Comparison of ENCODE assay signal across 20 mouse cellular contexts in the genomic region with DNA sequence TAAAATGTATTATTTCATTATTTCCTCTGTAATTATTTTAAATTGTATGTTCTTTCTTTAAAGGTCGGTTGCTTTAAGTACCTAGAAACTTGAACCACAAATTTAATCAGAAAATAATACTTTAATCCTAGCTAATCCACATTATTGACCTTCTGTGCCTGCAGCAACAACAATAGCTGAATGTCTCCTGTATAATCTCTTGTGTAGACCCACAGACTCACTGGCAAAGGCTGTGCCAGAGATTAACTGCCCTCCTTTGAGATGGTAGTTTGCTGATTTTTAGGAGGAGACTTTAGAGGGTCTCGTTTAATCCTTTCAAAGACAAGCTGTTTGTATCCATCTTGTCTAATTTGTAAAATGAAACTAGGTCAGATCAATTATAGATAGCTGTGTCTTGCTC.
DNase-seq lines count a peak whose midpoint lies in the region; ATAC-seq lines count a peak whose summit lies in the region.
"Had no signal": no experiment of that assay in that cellular context is flagged by ENCODE, and none has a peak within 500 bp of the region (broad histone marks: within the 10 kb centered on the region; RNA-seq: fewer than 3 reads in every experiment).

No protein-coding gene starts in this region.

- peaks cover 12% of the 10 kb centered on the region for H3K4me1 ChIP-seq in midbrain, embryonic 12.5 days
- peaks cover 13% of the 10 kb centered on the region for H3K4me1 ChIP-seq in midbrain, embryonic 10.5 days
- peaks cover 6% of the 10 kb centered on the region for H3K4me1 ChIP-seq in midbrain, embryonic 14.5 days (ENCODE audit: control insufficient read depth, insufficient read depth, low read length)

- ATAC-seq in midbrain, embryonic 12.5 days (ENCODE audit: low FRiP score, low read depth), result 0 out of 2 replicates have a peak, but pooled peaks have one; percentile 32
- ATAC-seq in midbrain, embryonic 14.5 days (ENCODE audit: low FRiP score, low TSS enrichment), result no peak
- ATAC-seq: CD4-positive, CD25-positive, alpha-beta regulatory T cell, adult 4 months; forebrain, embryonic 13.5 days had no signal

- no peak overlapping the region for H3K9ac ChIP-seq in midbrain, embryonic 12.5 days (replicated peaks)
- no peak overlapping the region for H3K9ac ChIP-seq in midbrain, embryonic 14.5 days (replicated peaks; ENCODE audit: low read length)
- H3K9ac ChIP-seq: forebrain, embryonic 13.5 days; hindbrain, embryonic 12.5 days; hindbrain, embryonic 15.5 days had no signal

- H3K4me3 ChIP-seq in midbrain, embryonic 12.5 days, result no peak overlapping the region
- H3K4me3 ChIP-seq in midbrain, embryonic 10.5 days, result no peak overlapping the region
- no peak overlapping the region for H3K4me3 ChIP-seq in midbrain, embryonic 14.5 days (replicated peaks; ENCODE audit: low read depth, low read length)
- H3K4me3 ChIP-seq: forebrain, embryonic 10.5 days; forebrain, embryonic 13.5 days; hindbrain, embryonic 12.5 days; hindbrain, embryonic 15.5 days had no signal

- H3K4me2 ChIP-seq in midbrain, embryonic 12.5 days (replicated peaks), result no peak overlapping the region
- H3K4me2 ChIP-seq in midbrain, embryonic 14.5 days (ENCODE audit: low read length), result no peak overlapping the region
- H3K4me2 ChIP-seq: forebrain, embryonic 13.5 days; heart, embryonic 11.5 days; hindbrain, embryonic 12.5 days; hindbrain, embryonic 15.5 days had no signal

- H3K9me3 ChIP-seq in midbrain, embryonic 12.5 days, result no peaks in the 10 kb centered on the region
- no peaks in the 10 kb centered on the region for H3K9me3 ChIP-seq in midbrain, embryonic 10.5 days (replicated peaks)
- H3K9me3 ChIP-seq in midbrain, embryonic 14.5 days (ENCODE audit: control insufficient read depth, low read length), result no peaks in the 10 kb centered on the region
- H3K9me3 ChIP-seq: forebrain, embryonic 10.5 days; forebrain, embryonic 13.5 days; hindbrain, embryonic 12.5 days; hindbrain, embryonic 15.5 days had no signal

- H3K27ac ChIP-seq in midbrain, embryonic 12.5 days (replicated peaks), result no peak overlapping the region
- H3K27ac ChIP-seq in midbrain, embryonic 10.5 days (replicated peaks), result no peak overlapping the region
- no peak overlapping the region for H3K27ac ChIP-seq in midbrain, embryonic 14.5 days (replicated peaks; ENCODE audit: low read depth, low read length)
- H3K27ac ChIP-seq: forebrain, embryonic 10.5 days; forebrain, embryonic 13.5 days; hindbrain, embryonic 12.5 days; hindbrain, embryonic 15.5 days had no signal

- WGBS in midbrain, embryonic 12.5 days, result 18% methylated on average over 2 of the region's 2 CpGs
- 30% methylated on average over 2 of the region's 2 CpGs for WGBS in midbrain, embryonic 10.5 days
- WGBS in midbrain, embryonic 14.5 days, result 8% methylated on average over 2 of the region's 2 CpGs

- DNase-seq in midbrain, embryonic 10.5 days (ENCODE audit: low spot score), result no peak
- peak; percentile 47 for DNase-seq in midbrain, embryonic 14.5 days
- peak; percentile 63 for DNase-seq in retina, adult 2 months (ENCODE audit: low read depth, low spot score)
- DNase-seq in retina, postnatal 7 days (ENCODE audit: low read depth, low spot score), result peak; percentile 35
- DNase-seq in right cerebral cortex, postnatal 25 days, result no peak
- no peak for DNase-seq in gastrocnemius, postnatal 10 days
- DNase-seq: adrenal gland, adult 2 months; adrenal gland, postnatal 14 days; cerebellum, adult 11-12 months; cerebellum, adult 8-10 months; cerebellum, postnatal 10 days; cerebellum, postnatal 36 days; gastrocnemius, postnatal 14 days had no signal

- H3K36me3 ChIP-seq in midbrain, embryonic 12.5 days, result no peaks in the 10 kb centered on the region
- no peaks in the 10 kb centered on the region for H3K36me3 ChIP-seq in midbrain, embryonic 10.5 days
- no peaks in the 10 kb centered on the region for H3K36me3 ChIP-seq in midbrain, embryonic 14.5 days (ENCODE audit: control insufficient read depth, insufficient read depth, low read length)
- H3K36me3 ChIP-seq: forebrain, embryonic 10.5 days; hindbrain, embryonic 12.5 days; hindbrain, embryonic 15.5 days had no signal

- no peaks in the 10 kb centered on the region for H3K27me3 ChIP-seq in midbrain, embryonic 12.5 days
- no peaks in the 10 kb centered on the region; the same call in 1 of the 2 replicates for H3K27me3 ChIP-seq in midbrain, embryonic 10.5 days (ENCODE audit: low read depth, poor library complexity, severe bottlenecking)
- no peaks in the 10 kb centered on the region for H3K27me3 ChIP-seq in midbrain, embryonic 14.5 days (ENCODE audit: control insufficient read depth, insufficient read depth, low read length)
- H3K27me3 ChIP-seq: hindbrain, embryonic 12.5 days; hindbrain, embryonic 15.5 days had no signal

Comparison
In these comparisons a context has a peak if more than half of its experiments do, and no peak if none do; other contexts are left out.
1. DNase-seq: peak in midbrain, embryonic 14.5 days (single experiment), retina, adult 2 months (single experiment) and retina, postnatal 7 days (single experiment); none in midbrain, embryonic 10.5 days (single experiment), right cerebral cortex, postnatal 25 days (single experiment) and gastrocnemius, postnatal 10 days (single experiment).